Comparison of ENCODE assay signal across 15 mouse cellular contexts in genomic region chr1:167690138-167690710, GRCm38 (mm10). TPM values are rescaled to one million over a fixed set of nuclear protein-coding genes. Genes with fewer than 3 reads are reported as not detected.
DNase-seq lines count a peak whose midpoint lies in the region; ATAC-seq and TF ChIP-seq lines count a peak whose summit lies in the region.
"Had no signal": no experiment of that assay in that cellular context is flagged by ENCODE, and none has a peak within 500 bp of the region (broad histone marks: within the 10 kb centered on the region; RNA-seq: fewer than 3 reads in every experiment).

No protein-coding gene starts in this region.

- H3K4me2 ChIP-seq in forebrain, embryonic 12.5 days: no peak overlapping the region
- H3K4me2 ChIP-seq in hindbrain, postnatal 0 days (ENCODE audit: low read depth, low read length): no peak overlapping the region

- H3K27me3 ChIP-seq in forebrain, embryonic 12.5 days: peaks cover 90% of the 10 kb centered on the region
- peaks cover 74% of the 10 kb centered on the region for H3K27me3 ChIP-seq in hindbrain, postnatal 0 days (ENCODE audit: insufficient read depth, low read length)

- H3K4me1 ChIP-seq in forebrain, embryonic 12.5 days: peaks cover 29% of the 10 kb centered on the region
- H3K4me1 ChIP-seq in hindbrain, postnatal 0 days (ENCODE audit: insufficient read depth, low read length): peaks cover 8% of the 10 kb centered on the region; the same call in 1 of the 2 replicates

- intact Hi-C loops in left cerebral cortex, postnatal 4 days (cut with DNase I): loop anchor here (10.0 kb wide), 1 partner anchor 205 kb away; no protein-coding TSS in a partner anchor
- intact Hi-C loops in left cerebral cortex, postnatal 10 days (cut with DNase I): no loop called here

- no peak overlapping the region for H3K27ac ChIP-seq in forebrain, embryonic 12.5 days
- H3K27ac ChIP-seq in hindbrain, postnatal 0 days: peak overlapping the region; percentile 41; the same call in 1 of the 2 replicates
- H3K27ac ChIP-seq: heart, adult 2 months had no signal

- peak; percentile 14 for DNase-seq in left cerebral cortex, postnatal 4 days
- no peak for DNase-seq in left cerebral cortex, postnatal 10 days (ENCODE audit: extremely low spot score in 1 of 2, low spot score in 2 of 2)
- no peak for DNase-seq in hindbrain, postnatal 0 days (ENCODE audit: low spot score)
- DNase-seq in retina, embryonic 14.5 days (ENCODE audit: low spot score): peak; percentile 32
- no peak for DNase-seq in layer of hippocampus, adult 18-20 months (ENCODE audit: low spot score in 2 of 2)
- no peak for DNase-seq in B cell, adult 2 months
- no peak for DNase-seq in frontal cortex, adult 2 months (ENCODE audit: extremely low spot score in 1 of 2, low spot score in 1 of 2)
- DNase-seq: cerebellum, adult 9-10 months; heart, adult 2 months; heart, postnatal 4 days had no signal

- under 1% methylated on average over 17 of the region's 17 CpGs for WGBS in forebrain, embryonic 12.5 days
- 3% methylated on average over 17 of the region's 17 CpGs for WGBS in hindbrain, postnatal 0 days

- H3K9ac ChIP-seq in forebrain, embryonic 12.5 days: no peak overlapping the region
- H3K9ac ChIP-seq in hindbrain, postnatal 0 days (replicated peaks; ENCODE audit: low read length): no peak overlapping the region

- H3K36me3 ChIP-seq in forebrain, embryonic 12.5 days (replicated peaks): no peaks in the 10 kb centered on the region
- H3K36me3 ChIP-seq in hindbrain, postnatal 0 days (ENCODE audit: insufficient read depth, low read length): no peaks in the 10 kb centered on the region

- peak overlapping the region; percentile 49 for H3K4me3 ChIP-seq in forebrain, embryonic 12.5 days (replicated peaks)
- H3K4me3 ChIP-seq in hindbrain, postnatal 0 days (ENCODE audit: low read length): 0 out of 2 replicates have a peak overlapping the region, but pooled peaks have one; percentile 46
- H3K4me3 ChIP-seq: heart, adult 2 months had no signal

- no peak for TF ChIP-seq CTCF in hindbrain, postnatal 0 days (IDR thresholded peaks at IDR 0.05; ENCODE audit: low read depth)

- H3K9me3 ChIP-seq in forebrain, embryonic 12.5 days: no peaks in the 10 kb centered on the region
- no peaks in the 10 kb centered on the region for H3K9me3 ChIP-seq in hindbrain, postnatal 0 days (ENCODE audit: low read length)

- no peak for ATAC-seq in forebrain, embryonic 12.5 days (ENCODE audit: low FRiP score)
- ATAC-seq in hindbrain, postnatal 0 days: no peak
- ATAC-seq: CD4-positive, CD25-positive, alpha-beta regulatory T cell, adult 4 months had no signal

RNA-seq across cellular contexts. Expression of gene Lmx1a, which starts 1.2 kb away (rescaled TPM):
- under 1 TPM; 0.22 to 0.30 TPM for total RNA-seq in left cerebral cortex, postnatal 4 days (2021)
- total RNA-seq in left cerebral cortex, postnatal 10 days (2021): not detected
- 7.0 and 7.7 TPM in 2 replicates for polyA plus RNA-seq in forebrain, embryonic 12.5 days (2016; fragmentation: Nextera tagmentation; extraction: Ambion mirVana)
- 7.8 and 12.5 TPM in 2 replicates for total RNA-seq in hindbrain, postnatal 0 days (2014; rRNA removed)
- polyA plus RNA-seq in hindbrain, postnatal 0 days (2015; fragmentation: Nextera tagmentation; extraction: Ambion mirVana): 4.9 and 5.7 TPM in 2 replicates
- total RNA-seq in layer of hippocampus, adult 18-20 months (2021): under 1 TPM in 1 of 2 experiments, not detected in 1; 0.10 TPM
- polyA plus RNA-seq in frontal cortex, adult 2 months (2012; rRNA removed): not detected in 2 replicates
- total RNA-seq: heart, adult 2 months; heart, postnatal 4 days; megakaryocyte-erythroid progenitor cell, adult 5-6 weeks had no signal
- polyA plus RNA-seq: CD4-positive, CD25-positive, alpha-beta regulatory T cell, adult 4 months; kidney, embryonic 14.5 days; lung, postnatal 0 days had no signal

Comparison
In these comparisons a context has a peak if more than half of its experiments do, and no peak if none do; other contexts are left out.
1. DNase-seq: peak in left cerebral cortex, postnatal 4 days (single experiment) and retina, embryonic 14.5 days (single experiment); none in left cerebral cortex, postnatal 10 days (0 of 2), hindbrain, postnatal 0 days (single experiment), layer of hippocampus, adult 18-20 months (0 of 2), B cell, adult 2 months (0 of 2) and frontal cortex, adult 2 months (0 of 2).